Mouse (Mus musculus) gastrocnemius, adult 8-10 months (tissue): ENCODE measurements at regions not wholly inside any gene's neighbourhood (a gene's known extent, or its start where the extent isn't known, plus 50 kb on each side); places are given as distances from the start of the nearest gene placed in this dataset.
"Not testable (repeated sequence)": the region's sequence is repeated elsewhere in the genome, so short reads cannot be mapped to it uniquely, and the experiment has no call there.

Source experiments
- DNase-seq, 2 experiments: peaks; one replicate each; pipeline ENCODE4 v3.0.0; 2022; ENCODE audit warnings: low spot score in 2 of 2

DNA sequence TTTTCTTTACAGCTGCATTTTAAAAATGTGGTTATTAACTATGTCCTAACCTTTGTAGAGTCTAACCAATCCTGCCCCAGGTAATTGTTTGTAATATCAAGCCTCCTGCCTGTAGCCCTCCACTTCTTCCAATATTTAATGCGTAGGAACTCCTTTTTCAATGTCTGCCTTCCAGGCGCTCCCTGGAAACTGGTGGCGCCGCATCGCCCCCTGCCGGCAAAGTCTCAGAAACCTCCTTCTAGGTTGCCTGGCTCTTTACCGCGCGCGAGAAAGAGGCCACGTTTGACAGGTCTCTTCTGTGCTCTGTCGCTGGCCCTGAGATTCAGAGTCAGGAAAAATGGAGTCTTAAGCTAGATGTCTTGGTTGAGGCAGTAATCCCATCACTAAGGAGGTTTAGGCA is 542.8 kb downstream of the Zfp704 start:
- DNase-seq: peak; percentile 39 to 43

DNA sequence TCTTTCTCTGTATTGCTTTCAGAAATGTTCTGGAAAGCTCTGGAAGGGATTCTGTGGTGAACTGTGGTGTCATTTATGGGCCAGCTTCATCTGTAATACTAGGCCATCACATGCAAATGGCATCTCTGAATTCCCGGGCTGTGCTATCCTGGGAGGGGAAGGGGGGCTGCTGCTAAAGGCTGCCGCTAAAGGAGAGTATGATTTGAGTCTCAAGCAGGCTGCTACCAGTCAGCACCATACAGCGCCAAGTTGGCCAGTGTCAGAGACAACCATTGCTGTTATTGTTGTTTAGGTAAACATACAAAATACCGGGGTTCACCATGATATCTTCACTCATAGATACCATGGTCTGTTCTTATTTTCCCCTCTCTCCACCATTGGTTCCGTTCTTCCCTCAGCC is 543.5 kb downstream of the Zfp704 start:
- no peak for DNase-seq

DNA sequence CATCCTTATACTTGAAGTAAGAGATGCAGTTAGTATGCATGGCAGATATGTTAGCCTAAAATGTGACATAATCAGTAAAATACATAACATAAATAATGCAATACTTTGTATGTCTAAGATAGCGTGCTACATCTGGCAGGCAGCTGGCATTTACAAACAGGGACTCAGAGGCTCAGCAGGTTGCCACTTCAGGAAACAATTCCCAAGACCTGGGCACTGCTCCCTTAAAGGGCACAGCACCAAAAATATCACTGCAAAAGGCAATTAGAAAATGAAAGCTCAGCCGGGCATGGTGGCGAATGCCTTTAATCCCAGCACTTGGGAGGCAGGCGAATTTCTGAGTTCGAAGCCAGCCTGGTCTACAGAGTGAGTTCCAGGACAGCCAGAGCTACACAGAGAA is 544.0 kb downstream of the Zfp704 start:
- DNase-seq: no peak

DNA sequence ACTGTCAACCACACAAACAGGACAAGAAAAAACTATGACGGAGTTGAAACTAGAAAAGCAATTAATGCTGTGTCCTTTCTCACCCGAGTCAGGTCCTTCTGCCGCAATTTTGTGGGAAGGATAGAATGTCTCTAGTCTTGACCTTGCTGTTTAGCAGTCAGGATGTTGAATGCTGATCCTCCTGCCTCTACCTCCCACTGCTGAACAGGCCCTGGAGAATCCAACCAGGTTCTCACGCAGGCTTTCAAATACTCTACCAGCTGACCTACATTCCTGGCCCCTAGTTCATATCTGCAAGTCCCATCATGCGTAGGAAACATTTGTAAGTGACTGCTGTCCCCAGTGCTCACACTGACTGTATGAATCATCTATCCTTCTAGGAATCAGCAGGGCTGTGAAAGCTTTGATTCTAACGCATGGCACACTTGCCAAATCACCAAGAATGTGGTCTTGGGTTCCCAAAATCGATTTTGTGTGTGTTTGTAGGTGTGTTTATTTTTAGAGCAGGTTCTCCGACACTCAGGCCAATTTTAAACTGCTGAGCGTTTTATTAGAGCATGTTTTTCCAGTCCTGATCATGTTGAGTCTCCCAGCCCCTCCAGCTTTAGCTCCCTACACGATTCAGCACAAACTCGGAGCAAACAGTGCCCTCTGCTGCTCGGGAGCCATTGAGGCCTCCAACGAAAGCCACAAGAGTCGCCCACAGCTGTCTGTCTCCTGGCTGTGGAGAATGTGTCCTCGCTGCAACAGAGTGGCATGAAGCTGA is 545.4 kb downstream of the Zfp704 start:
- DNase-seq: peak in 1 of 2 experiments; percentile 20

DNA sequence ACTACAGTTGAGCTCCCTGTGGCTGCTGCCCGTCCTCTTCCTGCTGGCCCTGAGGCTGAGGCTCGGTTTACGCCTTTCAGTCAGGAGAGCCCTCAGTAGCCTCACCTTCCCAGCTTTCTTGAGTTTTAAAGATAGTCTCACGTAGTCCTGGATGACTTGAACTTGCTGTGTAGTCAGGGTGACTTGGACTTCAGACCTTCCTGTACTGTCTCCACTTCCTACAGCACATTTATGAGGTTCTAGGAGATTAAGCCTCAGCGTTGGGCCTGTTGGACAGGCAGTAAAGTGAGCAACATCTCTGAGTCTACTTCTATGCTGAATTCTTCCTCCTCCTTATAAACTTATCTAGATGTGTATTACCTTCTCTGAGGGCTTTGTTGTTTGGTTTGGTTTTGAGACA is 546.2 kb downstream of the Zfp704 start:
- DNase-seq: no peak

DNA sequence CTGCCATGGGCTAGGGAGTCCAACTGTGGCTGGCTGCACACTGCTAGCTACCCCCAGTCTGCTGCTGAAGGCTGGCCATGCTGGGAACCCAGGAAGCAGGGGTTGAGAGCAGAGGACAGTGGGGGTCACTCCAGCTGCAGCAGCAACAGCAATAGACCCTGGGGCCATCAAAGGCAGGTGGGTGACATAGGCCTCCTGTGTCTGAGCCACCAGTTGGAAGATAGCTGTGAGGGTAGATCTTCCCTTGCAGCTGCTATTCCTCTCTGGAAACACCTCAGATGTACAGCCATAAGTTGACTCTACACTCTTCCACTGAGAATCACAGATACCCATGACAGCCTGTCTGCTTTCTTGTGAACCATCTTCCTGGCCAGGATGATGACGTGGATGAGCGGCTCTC is 548.5 kb downstream of the Zfp704 start:
- DNase-seq: no peak

DNA sequence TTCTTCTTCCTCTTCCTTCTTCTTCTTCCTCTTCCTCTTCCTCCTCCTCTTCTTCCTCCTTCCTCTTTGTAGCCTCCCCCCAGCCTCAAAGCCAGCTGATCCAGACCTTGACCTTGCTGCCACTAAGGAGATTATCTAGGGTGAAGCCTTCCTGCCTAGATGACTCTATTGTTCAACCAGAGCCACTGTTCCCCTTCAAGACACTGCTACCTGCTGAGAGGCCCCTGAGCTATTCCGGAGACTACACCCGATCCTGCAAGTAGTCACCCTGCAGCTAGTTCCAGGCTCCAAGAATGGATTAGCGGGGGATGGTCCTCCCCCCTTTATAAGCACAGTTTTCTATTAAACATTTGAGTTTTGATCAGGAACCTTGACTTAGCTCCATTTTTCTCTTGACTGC is 552.2 kb downstream of the Zfp704 start:
- DNase-seq: not testable (repeated sequence)

DNA sequence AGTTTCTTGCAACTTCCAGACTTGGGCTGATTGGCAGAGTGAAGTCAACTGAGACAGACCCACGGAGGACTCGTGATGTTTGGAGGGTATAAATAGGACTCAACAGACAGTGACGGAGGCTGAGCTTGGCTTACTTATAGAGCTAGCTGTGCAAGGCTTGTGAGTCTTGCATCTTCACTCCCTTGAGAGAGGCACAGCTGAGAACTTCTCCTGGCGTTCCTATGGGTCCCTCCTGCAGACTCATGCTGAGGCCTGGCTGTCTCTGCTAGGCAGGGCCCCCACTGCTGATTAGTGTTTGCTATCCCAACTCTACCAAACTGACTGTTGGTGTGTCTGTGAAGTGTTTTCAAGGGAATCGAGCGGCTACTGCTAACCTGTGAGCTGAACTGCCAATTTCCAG is 553.0 kb downstream of the Zfp704 start:
- no peak for DNase-seq

DNA sequence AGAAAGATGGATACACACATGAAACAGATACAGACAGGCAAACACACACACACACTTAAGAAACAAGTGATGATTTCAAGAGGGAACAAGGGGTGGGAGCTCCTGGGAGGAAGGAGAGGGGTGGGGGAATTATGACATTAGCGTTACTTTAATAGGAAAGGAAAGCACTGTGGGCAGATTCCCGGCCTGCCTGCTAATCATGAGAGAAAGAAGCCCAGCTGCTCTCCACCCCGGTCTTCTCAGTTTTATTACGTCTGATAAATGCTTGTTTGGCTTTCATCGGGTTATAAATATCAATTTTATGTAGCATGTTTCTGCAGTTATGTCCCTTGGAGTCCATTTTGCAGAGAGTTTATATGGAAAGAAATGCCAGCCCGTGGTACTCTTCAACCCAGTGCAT is 554.1 kb downstream of the Zfp704 start:
- no peak for DNase-seq
